Mouse (Mus musculus): ENCODE results near the gene 1700056E22Rik. TPM values are rescaled to one million over a fixed set of nuclear protein-coding genes. Genes with fewer than 3 reads are reported as not detected.

Gene 1700056E22Rik
- total and polyA plus RNA-seq, 3 experiments: 0.35 to 1.1 TPM; not detected in 1

GRCm38 (mm10) chr1:184051286-184051685, 17.2 kb upstream of the 1700056E22Rik start:
- peaks cover 0 to 6% of the 10 kb centered on the region in 2 experiments; a peak in 2 of 4 replicates for H3K36me3 ChIP-seq (ENCODE audit: control insufficient read depth in 1 of 2, insufficient read depth in 2 of 2, low read length in 2 of 2)
- H3K27me3 ChIP-seq (ENCODE audit: control insufficient read depth in 1 of 2, insufficient read depth in 2 of 2, low read length in 2 of 2): no peaks in the 10 kb centered on the region
- H3K9ac ChIP-seq (ENCODE audit: control insufficient read depth, low read depth, low read length, poor library complexity, severe bottlenecking): no peak overlapping the region
- H3K4me3 ChIP-seq (ENCODE audit: control insufficient read depth in 1 of 2, insufficient read depth in 1 of 2, low read depth in 2 of 2, low read length in 2 of 2): no peak overlapping the region
- peaks cover 0 to 4% of the 10 kb centered on the region in 2 experiments; a peak in 2 of 4 replicates for H3K4me1 ChIP-seq (ENCODE audit: control insufficient read depth in 1 of 2, insufficient read depth in 2 of 2, low read length in 2 of 2)
- H3K27ac ChIP-seq (ENCODE audit: control insufficient read depth, low read depth, low read length): no peak overlapping the region
- no peak for DNase-seq (ENCODE audit: low read depth, low spot score)
- TF ChIP-seq SMC3 (IDR thresholded peaks at IDR 0.05; ENCODE audit: low read depth, low read length) (no peak), BHLHE40 (IDR thresholded peaks at IDR 0.05; ENCODE audit: borderline replicate concordance, low read depth, low read length) (no peak), UBTF (IDR thresholded peaks at IDR 0.05; ENCODE audit: borderline replicate concordance, insufficient read depth, low read depth, low read length) (no peak), EP300 (IDR thresholded peaks at IDR 0.05; ENCODE audit: low read depth in 1 of 2, low read length in 2 of 2) (no peak), TBP (IDR thresholded peaks at IDR 0.05; ENCODE audit: low read depth, low read length) (no peak), E2F4 (IDR thresholded peaks at IDR 0.05; ENCODE audit: borderline replicate concordance, low read depth, low read length) (no peak), ELF1 (IDR thresholded peaks at IDR 0.05; ENCODE audit: low read depth, low read length) (no peak), CTCF (IDR thresholded peaks at IDR 0.05 in 2 of 3, conservative IDR thresholded peaks at IDR 0.05 in 1 of 3; ENCODE audit: control insufficient read depth in 1 of 3, insufficient read depth in 1 of 3, low read depth in 2 of 3, low read length in 3 of 3, poor library complexity in 1 of 3, severe bottlenecking in 1 of 3) (no peak), POLR2AphosphoS2 (IDR thresholded peaks at IDR 0.05; ENCODE audit: low read length) (no peak), TCF12 (IDR thresholded peaks at IDR 0.05; ENCODE audit: low read depth, low read length) (no peak), ZNF384 (IDR thresholded peaks at IDR 0.05; ENCODE audit: low read depth, low read length) (no peak), USF2 (IDR thresholded peaks at IDR 0.05; ENCODE audit: borderline replicate concordance in 1 of 2, insufficient read depth in 1 of 2, low read depth in 1 of 2, low read length in 2 of 2) (no peak), ZMIZ1 (IDR thresholded peaks at IDR 0.05; ENCODE audit: low read depth, low read length) (no peak), CHD1 (IDR thresholded peaks at IDR 0.05; ENCODE audit: low read depth, low read length) (no peak)
- H3K79me2 ChIP-seq (ENCODE audit: control insufficient read depth, insufficient read depth, low read length, poor library complexity): no peaks in the 10 kb centered on the region; the same call in 1 of the 2 replicates
- no peaks in the 10 kb centered on the region for H3K9me3 ChIP-seq (replicated peaks; ENCODE audit: insufficient read depth, low read length)

GRCm38 (mm10) chr1:184048675-184049418, 14.7 kb upstream of the 1700056E22Rik start:
- Histone ChIP-seq H3K27me3 (ENCODE audit: control insufficient read depth in 1 of 2, insufficient read depth in 2 of 2, low read length in 2 of 2) (no peaks in the 10 kb centered on the region), H3K9ac (ENCODE audit: control insufficient read depth, low read depth, low read length, poor library complexity, severe bottlenecking) (peak overlapping the region; percentile 75), H3K36me3 (ENCODE audit: control insufficient read depth in 1 of 2, insufficient read depth in 2 of 2, low read length in 2 of 2) (peaks cover 0 to 6% of the 10 kb centered on the region in 2 experiments; a peak in 2 of 4 replicates), H3K9me3 (replicated peaks; ENCODE audit: insufficient read depth, low read length) (no peaks in the 10 kb centered on the region), H3K27ac (ENCODE audit: control insufficient read depth, low read depth, low read length) (peak overlapping the region; percentile 27; the same call in 1 of the 2 replicates), H3K4me1 (ENCODE audit: control insufficient read depth in 1 of 2, insufficient read depth in 2 of 2, low read length in 2 of 2) (peaks cover 0 to 4% of the 10 kb centered on the region in 2 experiments; a peak in 2 of 4 replicates), H3K79me2 (ENCODE audit: control insufficient read depth, insufficient read depth, low read length, poor library complexity) (no peaks in the 10 kb centered on the region; the same call in 1 of the 2 replicates), H3K4me3 (ENCODE audit: control insufficient read depth in 1 of 2, insufficient read depth in 1 of 2, low read depth in 2 of 2, low read length in 2 of 2) (peak overlapping the region; percentile 81 to 94)
- DNase-seq (ENCODE audit: low read depth, low spot score): peak; percentile 38
- no peak for TF ChIP-seq TCF12 (IDR thresholded peaks at IDR 0.05; ENCODE audit: low read depth, low read length)
- TF ChIP-seq SIN3A (IDR thresholded peaks at IDR 0.05; ENCODE audit: low read length): no peak
- no peak for TF ChIP-seq TBP (IDR thresholded peaks at IDR 0.05; ENCODE audit: low read depth, low read length)
- no peak for TF ChIP-seq ZMIZ1 (IDR thresholded peaks at IDR 0.05; ENCODE audit: low read depth, low read length)
- TF ChIP-seq ZKSCAN1 (IDR thresholded peaks at IDR 0.05; ENCODE audit: low read depth, low read length): no peak
- TF ChIP-seq GABPA (IDR thresholded peaks at IDR 0.05; ENCODE audit: low read depth, low read length): no peak
- no peak for TF ChIP-seq MAFK (IDR thresholded peaks at IDR 0.05; ENCODE audit: borderline replicate concordance, low read depth, low read length)
- no peak for TF ChIP-seq ZC3H11A (IDR thresholded peaks at IDR 0.05; ENCODE audit: low read depth, low read length)
- TF ChIP-seq ELF1 (IDR thresholded peaks at IDR 0.05; ENCODE audit: low read depth, low read length): no peak
- no peak for TF ChIP-seq RCOR1 (IDR thresholded peaks at IDR 0.05; ENCODE audit: low read depth, low read length)
